Mouse (Mus musculus) erythroblast, embryonic 14.5 days (primary cell): ENCODE measurements around the gene Kcnj4.

Source experiments
- GATA1 ChIP-seq: IDR thresholded peaks from 2 replicates; pipeline ENCODE4 v1.6.1; 2012; ENCODE audit warnings: low read length, inconsistent platforms, mixed read lengths
- TAL1 ChIP-seq: IDR thresholded peaks from 3 replicates; pipeline ENCODE4 v1.6.1; 2012; ENCODE audit warnings: low read length, inconsistent platforms, mixed read lengths

DNA sequence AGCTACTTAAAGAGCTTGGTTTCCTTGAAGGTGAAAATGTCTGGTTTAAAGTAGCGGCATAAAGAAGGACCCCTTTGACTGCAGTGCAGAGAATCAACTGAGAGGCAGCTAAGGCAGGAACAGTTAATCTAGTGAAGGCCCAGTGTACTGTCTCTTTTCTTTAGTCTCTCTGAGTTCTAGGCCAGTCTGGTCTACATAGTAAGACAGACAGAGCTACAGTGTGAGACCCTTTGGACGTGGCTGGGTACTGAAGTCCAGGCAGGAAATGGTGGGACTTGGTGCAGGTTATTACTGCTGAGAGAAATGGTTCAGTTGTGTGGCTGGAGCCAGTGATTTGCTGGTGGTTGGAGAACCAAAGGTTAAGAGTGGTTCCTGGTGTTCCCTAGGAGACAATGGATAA is 43.2 kb upstream of the Kcnj4 start:
- TF ChIP-seq GATA1 (no peak), TAL1 (no peak)
